Mouse (Mus musculus) cerebellum, adult 11 months (tissue): Measurements from ENCODE around the gene Nin.

ENCODE experiments used
- DNase-seq: peaks from one replicate; pipeline ENCODE4 v3.0.0; 2022

Nin gene

DNA sequence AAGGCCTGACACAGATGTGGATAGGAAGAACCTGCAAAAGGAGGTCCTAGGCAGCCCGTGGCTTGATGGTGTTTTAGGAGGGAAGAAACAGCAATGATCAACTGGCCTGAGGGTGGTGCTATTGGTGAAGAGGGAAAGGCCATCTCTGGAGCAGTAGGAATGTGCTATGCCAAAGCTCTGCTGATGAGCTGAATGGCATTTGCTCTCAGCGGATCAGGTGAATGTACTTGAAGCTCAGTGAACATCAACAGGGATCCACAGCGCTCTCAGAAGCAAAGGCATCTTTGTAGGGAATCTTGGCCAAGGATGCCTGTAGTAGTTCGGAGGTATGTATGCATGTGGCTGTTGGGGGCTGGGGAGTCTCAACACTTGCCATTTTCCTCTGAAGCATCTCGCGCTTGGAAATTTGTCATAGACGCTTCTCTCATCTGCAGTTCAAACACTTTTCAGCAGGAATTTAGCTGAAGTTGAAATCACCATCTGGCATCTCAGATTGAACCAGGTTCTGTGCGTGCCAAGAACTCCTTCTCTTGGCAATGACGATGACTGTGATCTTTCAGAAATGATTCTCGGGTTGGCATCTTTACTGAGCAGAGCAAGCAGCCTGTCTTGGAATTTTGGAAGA lies 5.3 kb upstream of the Nin start:
- DNase-seq: peak; percentile 48

DNA sequence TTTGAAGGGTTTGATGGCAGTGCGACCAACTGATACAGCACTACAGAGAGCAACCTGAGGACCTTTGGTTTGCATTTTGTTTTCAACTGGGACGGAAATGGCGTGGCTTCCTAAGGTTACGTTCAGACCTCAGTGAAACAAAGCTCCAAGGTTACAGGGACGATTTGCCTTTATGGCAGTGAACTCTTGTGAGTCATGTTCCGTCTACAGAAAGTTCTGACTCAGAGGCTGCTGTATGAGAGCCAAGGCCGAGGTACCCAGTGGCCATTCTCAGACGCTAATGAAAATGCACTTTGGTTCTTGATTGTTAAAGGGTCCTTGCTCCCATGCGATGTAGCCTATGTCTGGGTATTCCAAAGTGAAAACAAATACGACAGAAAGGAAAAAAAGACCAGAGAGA lies 3.6 kb upstream of the Nin start:
- DNase-seq: no peak

DNA sequence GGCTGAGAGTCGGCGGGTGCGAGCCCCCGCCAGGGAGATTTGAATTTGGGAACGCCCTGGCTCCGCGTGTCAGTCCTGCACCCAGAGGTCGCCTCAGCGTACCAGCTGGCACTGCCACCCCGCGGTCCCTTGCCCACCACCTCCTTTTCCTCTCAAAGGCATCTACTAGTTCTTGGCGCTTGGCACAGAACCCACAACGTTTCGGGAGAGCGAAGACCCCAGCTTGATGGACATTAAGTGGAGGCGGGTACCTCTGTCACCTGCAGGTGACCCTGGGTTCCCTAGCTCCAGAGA lies 1.5 kb downstream of the Nin start:
- no peak for DNase-seq

DNA sequence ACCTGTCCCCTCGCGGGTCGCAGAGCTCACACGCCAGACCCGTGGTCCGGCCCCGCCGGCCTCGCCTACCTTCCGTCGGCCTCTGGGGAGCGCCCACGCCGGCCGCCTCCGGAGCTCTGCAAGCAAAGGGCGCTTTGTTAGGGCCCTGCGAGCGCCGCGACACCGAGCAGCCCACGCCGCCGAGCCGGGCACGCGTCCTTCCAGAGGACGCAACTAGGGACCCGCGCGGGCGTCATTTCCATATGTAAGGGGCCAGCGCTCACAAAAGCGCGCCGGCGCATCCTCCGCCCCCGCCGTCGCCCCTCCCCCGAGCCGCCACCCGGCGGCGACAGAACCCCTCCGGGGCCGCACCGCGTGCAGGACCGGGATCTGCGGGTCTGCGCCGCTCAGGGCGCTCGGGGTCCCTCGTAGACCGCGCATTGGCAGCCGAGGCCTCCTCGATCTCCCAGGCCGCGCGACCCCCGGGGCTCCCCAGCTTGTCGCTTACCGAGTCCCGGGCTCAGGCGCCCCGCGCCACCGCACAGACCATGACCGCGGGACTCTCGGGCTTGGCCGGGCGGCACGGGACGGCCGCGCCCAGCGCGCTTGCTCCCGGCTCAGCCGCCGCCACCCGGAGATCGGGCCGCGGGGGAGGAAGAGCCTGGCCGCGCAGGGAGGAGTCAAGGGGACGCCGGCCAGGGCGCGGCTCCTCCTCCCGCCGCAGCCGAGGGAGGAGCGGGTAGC lies 2.0 kb downstream of the Nin start:
- peak; percentile 39 for DNase-seq

DNA sequence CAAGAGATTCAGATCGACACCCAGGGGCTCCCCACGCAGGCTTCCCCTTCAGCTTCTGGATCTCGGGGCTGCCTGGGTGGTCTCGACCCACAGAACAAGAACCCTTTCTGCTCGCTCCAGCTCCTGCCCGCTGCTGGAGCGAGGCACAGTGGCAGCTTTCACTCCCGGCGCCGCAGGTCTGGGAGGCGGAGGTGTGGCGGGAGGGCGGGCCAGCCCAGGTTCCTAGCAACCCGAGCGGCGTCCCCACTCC lies 2.5 kb downstream of the Nin start:
- no peak for DNase-seq

DNA sequence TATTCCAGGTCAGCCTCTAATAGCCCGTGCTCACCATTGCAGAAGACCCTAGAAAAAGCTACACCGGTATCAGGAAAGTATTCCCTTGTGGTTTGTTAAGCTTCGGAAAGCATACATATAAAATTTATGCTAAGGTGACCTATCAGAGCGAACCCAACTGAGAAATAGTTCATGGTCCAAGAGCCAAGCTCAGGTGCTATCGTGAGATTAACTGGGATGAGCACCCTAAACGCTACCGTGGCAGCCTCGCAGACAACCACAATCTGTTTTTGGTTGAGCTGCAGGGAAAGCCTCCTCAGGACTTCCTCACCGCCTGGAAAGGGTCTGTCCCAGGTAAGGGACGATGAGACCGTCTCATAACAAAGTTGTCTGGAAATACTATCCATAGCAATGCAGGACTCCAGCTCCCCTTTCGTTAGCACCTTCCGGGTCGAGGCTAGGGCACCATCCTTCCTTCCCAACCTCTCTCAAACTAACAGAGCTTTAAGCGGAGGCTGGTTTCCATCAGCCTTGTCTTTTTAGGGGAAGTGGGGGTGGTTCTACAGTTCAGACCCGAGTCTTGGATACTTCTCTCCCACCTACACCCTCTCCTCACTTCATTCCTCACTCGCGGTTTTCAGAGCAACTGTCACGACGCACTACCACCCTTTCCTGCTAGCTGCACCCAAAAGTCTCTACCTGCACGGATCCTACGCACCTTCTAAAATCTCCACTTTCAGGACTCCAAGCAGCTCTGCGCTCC lies 3.0 kb downstream of the Nin start:
- peak; percentile 11 for DNase-seq

DNA sequence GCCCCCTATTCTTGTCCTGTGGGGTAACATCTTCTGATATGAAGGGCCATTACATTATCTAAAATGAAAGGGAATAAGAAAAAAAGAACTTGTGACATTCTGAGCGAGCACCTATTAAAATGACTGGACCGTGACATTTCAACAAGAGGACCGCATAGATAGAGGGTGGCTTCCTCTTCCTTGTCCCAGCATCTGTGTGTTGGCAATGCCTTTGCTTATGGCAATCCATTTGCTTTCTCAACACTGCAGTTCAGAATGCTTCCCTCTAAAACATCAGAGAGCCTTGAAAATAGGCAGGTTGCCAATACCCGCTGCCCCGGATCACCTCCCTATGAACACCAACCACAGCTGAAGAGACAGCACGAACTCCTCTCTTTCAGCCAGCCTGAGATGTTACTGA lies 3.6 kb downstream of the Nin start:
- DNase-seq: no peak

DNA sequence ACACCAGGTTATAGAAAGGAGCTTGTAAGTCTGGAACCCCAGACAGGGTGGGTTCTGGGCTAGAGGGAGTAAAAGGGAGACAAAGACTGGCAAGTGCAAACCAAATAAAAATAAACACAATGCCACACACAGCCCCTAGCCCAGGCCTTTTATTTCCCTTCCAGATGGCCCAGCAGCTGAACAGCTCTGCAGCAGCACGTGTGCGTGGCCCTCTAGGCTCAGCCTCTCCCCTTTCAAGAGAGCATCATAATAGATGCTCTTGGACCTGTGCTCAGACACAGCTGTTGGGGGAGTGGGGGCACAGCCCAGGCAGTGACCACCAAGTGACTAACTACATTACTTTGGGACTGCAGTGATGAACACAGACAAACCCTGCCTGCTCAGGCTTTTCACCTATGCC lies 5.4 kb downstream of the Nin start:
- no peak for DNase-seq

DNA sequence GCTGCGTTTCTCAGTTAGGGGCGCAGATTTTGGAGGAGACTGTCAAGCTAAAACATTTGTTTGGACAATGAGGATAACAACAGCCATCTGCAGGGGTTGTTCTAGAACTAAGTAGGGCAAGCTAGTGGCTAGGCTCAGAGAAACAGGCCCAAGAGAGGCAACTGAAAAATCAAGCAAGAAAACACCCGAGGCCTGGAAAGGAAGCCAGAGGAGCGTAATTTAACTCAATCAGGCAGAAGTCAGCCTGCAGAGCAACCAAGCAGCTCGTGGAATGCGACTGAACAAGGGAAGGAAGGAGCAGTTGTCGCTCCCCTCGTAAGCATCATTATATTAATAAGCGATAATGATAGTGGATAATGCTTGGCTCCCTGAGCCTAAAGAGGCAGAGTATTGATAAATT lies 7.0 kb downstream of the Nin start:
- DNase-seq: no peak

DNA sequence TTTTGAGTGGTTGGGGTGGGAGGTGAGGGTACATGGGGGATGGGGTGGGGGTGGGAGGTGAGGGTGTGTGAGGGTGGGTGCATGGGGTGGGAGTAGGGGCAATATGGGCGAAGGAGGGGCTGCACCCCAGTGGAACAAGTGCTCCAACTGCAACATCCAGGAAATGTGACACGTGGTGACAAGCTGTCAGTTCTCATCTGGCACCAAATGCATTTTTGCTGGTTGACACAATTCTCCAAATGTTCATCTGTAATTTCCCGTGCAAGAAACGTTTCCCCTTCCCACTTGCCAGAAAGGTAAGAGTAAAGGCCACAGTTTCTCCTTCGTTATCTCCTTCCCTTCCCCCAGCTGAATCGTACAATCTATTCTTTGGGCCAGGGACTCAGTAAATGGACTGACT lies 7.6 kb downstream of the Nin start:
- no peak for DNase-seq

DNA sequence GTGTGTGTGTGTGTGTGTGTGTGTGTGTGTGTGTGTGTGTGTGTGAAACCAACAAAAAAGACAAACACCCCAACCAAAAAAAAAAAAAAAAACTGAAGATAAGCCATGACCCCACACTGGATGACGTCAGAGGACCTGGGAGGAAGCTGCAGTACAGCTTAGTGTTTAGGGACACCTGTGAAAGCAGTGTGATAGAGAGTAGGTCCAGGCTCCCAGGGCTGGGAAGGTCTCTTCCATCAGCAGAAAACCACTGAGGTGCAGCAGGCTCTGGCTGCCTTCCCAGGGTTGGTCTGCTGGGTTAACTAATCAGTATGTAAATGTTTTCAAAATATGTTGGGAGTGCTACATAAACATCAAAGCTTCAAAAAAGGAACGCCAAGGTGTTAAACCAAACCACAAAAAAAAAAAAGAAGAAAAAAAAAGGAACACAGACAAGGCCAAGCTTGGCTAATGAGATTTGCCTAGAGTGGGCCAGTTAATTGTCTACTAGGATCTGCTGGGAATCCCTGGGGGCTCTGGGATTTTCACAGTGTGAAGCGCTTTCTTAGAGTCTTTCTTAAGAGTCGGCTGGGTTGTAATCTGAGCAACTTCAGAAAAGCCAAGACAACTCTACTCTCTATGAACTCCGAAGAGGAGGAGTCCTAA lies 8.6 kb downstream of the Nin start:
- DNase-seq: no peak

DNA sequence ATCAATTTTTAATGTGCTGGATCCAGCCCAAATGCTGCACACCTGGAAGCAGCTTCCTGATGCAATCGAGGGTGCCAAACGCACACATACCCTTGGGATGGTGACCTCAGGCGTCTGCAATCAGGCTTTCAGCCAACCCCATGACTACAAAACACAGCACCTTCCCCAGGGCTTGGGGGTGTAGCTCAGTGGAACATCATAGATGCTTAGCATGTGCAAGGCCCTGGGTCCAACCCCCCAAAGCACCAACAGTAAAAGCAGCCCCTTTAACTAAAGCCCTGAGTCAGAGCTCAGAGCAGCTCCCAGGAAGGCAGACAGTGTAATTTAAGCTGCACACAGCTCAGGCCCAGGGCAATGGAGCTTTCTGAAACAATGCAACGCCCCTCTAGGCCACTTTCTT lies 9.3 kb downstream of the Nin start:
- DNase-seq: no peak

DNA sequence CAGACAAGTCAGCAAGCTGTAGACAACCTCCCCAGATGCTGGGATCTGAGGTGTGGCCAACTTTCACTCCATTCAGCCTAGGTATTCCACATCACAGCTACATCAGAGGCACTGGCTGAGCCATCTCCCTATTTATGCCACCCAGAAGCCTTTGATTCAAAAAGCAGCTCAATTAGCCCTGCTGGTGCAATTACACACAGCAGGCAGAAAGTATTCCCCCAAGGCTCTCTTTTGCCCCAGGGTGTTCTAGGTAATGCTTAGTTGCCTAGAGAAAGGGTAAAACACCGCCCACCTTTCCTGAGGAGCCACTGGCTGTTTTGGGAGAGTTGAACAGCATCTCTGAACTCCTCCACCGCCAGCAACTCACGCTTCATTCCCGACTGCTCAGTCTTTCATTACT lies 10.3 kb downstream of the Nin start:
- no peak for DNase-seq

DNA sequence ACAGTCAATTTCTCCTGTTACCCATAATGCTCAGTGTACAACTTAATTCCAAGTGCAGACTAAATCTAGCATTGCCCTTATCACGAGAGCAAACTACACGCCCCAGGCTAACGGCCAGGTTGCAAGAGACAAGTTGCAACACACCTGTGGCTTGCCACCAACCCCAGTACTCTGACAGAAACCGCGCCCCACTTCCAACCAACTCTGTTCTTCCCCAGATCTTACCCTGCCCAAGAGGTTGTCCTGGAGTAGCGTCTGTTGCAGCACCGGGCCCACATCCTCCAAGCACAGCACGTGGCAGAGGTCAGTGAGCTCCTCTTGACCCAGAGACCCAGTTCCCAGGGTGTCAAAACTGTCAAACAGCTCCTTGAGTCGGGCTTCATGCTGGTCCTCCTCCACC lies 11.1 kb downstream of the Nin start:
- DNase-seq: no peak

DNA sequence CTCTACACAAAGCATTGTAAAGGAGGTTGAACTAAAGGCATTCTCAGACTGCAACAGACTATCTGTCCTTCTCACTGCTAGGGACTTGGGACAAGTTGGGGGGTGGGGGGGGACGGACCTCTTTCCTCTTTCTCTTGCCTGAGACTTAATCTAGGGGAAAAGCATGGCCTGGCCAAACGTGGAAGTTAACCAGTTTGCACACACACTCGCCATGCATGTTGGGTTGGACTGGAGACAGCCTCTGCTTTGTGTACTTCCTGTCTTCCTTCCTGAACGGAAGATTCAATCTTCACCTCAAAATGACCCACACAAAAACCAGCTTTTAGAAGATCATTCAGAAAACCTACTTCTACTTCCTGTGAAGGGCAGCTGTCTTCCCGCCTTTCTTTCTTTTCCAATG lies 11.7 kb downstream of the Nin start:
- DNase-seq: no peak

DNA sequence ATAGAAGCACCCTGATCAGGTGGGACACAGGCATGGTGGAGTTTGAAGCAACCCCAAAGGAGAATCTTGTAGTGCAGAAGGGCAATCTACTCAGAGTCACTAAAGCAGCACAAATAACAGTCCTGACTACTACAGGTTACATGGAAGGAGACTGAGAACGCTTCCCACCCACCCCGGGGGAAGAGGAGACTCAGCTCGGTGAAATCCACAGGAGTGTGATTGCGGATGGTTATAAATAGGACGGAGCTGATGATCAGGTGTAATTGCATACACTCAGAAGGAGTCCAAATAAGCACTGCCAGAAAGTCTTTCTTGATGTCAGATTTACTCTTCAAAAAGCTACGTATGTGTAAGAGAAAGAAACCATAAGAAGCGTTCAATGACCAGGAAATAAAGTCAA lies 15.6 kb downstream of the Nin start:
- no peak for DNase-seq

DNA sequence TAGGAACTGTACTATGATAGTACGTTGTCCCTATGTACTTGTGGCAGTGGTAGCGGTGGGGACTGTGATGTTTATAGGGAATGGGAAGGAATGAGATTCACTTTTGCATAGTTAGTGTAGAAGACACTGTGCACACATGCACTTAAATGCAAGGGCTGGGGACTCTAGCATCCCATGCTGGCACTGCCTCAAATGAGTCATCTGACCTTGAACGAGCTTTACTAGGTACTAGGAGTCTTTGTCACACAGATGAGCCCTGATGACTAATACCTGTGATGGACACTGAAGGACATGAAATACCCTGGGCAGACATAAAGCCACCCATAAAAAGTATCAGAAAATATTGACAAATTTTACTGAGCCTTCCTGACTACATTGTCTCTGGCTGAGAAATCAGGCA lies 16.2 kb downstream of the Nin start:
- DNase-seq: no peak

DNA sequence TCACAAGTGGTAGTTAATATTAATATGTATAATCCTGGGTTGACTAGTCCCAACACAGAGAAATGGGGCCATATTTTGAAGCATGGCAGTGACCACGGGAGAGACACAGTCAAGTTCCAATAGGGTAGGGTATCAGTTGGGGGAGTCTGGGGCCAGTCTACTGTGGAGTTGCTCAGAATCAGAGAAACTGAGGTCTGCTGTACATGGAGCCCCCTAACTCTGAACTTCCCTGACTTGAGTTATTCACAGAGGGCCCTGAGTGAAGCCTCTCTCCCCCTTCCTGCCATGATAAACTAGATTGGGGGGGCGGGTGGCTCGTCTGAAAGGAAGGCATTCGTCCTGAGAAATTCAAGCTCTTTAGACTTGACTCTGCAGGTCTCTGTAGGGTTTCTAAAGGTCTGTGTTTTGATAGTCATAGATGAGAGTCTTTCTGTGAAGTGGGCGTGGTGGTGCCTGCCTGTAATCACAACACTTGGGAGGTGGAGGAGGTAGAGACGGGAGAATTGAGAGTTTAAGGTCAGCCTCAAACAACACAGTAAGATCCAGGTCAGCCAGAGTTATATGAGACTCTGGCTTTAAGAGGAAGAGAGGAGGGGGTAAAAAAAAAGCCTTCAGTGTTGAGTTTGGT lies 20.1 kb downstream of the Nin start:
- DNase-seq: no peak

DNA sequence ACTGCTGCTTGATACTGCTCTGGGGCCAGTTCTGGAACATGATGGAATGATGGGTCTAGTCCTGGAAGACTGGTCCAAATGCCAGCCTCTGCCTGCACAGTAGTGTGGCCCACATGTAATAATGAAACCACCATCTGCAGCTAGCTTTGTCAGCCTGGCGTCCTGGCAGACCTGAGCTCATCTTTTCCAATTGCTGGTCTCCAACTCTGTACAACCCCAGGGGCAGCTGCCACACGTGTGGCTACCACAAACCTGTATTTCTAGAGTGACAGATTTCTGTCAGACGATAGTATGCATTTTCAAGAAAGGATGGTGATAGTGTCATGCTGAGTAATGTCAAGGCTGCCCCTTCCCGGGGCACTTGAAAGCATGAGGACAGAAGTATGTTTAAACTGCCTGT lies 25.2 kb downstream of the Nin start:
- no peak for DNase-seq

DNA sequence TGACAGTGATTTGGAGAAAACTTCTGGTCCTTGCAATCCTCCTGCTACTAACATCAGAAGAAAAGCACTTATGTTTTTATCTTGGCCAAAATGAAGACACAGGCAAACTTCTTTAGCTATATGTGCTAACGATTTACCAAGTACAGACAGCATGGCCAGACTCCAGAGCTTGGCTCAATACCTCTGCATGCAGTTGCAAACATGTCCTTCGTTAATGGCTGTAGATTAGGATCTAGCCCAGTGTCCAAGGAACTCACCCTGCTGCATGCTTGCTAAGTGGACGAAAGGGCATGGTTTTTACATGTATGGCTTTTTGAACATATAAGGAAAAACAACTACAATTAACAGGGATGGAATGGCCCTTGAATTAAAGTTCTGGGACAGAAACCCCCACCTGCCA lies 28.2 kb downstream of the Nin start:
- DNase-seq: no peak

DNA sequence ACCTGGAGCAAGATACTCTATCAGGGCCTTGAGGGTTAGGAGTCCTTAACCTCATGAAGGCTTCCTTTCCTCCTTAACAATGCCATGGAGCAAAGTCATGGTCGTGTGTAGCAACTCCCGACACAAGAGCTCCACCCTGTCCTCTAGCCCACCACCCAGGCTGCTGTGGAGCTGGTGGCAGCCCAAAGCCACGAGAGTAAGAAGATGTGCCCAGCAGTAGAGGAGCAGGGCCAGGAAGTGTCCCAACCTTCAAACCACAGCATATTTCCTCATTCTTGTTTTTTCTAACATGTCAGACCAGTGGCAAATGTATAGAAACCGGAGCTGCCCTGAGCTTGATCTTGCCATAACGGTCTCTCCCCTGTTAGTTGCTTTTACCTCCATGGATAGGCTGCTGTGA lies 29.3 kb downstream of the Nin start:
- DNase-seq: no peak

DNA sequence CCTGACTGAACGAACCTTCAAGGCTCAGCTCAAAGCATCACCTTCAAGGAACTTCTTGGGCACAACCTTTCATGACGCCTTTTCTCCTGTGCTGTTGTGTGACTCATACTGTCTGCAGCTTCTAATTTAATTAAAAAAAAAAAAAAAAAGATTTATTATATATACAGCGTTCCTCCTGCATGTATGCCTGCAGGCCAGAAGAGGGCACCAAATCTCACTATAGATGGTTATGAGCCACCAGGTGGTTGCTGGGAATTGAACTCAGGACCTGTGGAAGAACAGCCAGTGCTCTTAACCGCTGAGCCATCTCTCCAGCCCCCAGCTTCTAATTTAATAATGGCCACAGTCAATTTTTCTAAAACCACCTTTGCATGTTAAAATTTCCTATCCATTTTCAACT lies 29.8 kb downstream of the Nin start:
- no peak for DNase-seq

DNA sequence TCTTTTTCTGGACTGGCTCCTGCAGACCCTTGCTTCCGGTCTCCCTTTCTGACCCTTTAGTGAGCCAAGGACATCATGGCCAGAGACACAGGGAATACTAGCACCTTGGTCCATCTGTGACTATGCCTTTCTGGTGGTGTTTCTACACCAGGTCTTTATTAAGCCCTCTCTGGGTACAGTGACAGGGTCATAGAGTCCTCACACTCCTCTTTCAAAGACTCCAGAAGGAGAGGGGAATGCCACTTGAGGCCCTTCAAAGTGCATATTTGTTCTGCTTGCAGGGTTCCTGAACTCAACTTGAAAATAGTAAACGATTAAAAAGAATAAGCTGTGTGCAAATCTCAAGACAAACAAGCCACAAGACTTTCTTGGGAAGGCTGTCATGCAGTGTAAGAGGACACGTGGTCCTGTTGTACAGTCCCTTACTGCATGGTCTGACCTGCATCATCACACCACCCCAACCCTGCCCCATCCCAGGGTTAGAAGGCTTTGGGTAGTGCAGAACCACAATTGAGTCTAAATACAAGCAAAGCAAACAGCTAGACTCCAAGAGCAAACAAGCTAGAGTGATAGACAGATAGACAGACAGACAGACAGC lies 30.5 kb downstream of the Nin start:
- DNase-seq: no peak

DNA sequence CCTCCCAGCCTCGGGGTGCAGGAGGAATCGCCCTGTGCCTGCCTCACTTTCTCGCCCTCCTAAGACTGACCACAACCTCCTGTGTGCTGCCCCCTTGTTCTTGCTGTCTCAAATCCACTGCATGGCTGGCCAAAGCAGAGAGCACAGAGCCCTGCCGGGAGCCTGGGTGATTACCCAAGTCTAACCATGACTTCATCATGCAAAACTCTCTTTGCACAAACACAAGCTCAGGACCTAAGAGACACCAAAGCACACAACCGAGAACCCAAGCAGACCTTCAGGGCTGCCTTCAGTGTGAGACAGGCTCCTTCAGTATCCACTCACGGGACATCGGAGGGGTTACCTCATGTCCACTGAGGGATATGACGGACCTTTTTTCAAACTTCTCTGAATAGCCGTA lies 31.0 kb downstream of the Nin start:
- no peak for DNase-seq
